Mouse (Mus musculus): ENCODE data around the gene Rab44.

DNA sequence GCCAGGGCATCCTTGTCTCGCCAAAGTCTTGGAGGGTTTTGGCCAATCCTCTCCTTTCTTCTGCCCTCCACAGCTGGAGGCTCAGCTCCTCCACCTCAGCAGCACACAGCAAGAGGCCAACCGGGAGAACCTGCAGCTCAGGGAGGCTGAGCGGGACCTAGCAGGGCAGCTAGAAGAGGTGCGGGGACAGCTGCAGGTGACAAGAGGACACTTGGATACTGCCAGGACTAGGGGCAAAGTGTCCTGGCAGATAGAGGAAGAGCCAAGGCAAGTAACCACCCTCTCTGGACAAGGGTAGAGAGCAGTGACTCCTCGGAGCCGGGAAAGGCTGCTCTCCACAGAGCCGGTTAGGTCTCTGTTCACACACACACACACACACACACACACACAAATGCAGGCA, 24.0 kb downstream of the Rab44 start:
- TF ChIP-seq CTCF (IDR thresholded peaks at IDR 0.05; ENCODE audit: low read depth, low read length) (no peak), GATA1 (IDR thresholded peaks at IDR 0.05; ENCODE audit: borderline replicate concordance, low read length) (no peak), TAL1 (conservative IDR thresholded peaks at IDR 0.05; ENCODE audit: low read depth, low read length) (no peak), GATA2 (IDR thresholded peaks at IDR 0.05; ENCODE audit: borderline replicate concordance, low read depth, low read length) (no peak)

Measured in G1E (cell line).